Mouse (Mus musculus) ovary, adult 10 weeks (tissue): ENCODE measurements around the gene Prom2. TPM values are rescaled to one million over a fixed set of nuclear protein-coding genes. Genes with fewer than 3 reads are reported as not detected.

ENCODE experiments used
- polyA plus RNA-seq: library from polyadenylated mRNA; stranded (reverse); fragments of 350-450 nt; fragmentation: Illumina TruSeq; extraction: RNeasy Lipid Tissue Mini Kit (QIAGEN cat#74804); gene quantifications from one replicate; pipeline ENCODE4 v1.2.3, GENCODE M21; 2014

Prom2 gene
- 0.14 TPM for polyA plus RNA-seq

GRCm38 (mm10) chr2:127541185-127541584, at the start of gene Prom2:
Gene Prom2 (minus strand): TSS chr2:127541467.

GRCm38 (mm10) chr2:127586694-127587513, 45.6 kb upstream of the Prom2 start, which contains the start of the genes Zfp661 and Mrps5:
Gene Zfp661 (minus strand): TSS chr2:127587094.
Gene Mrps5 (plus strand): TSS chr2:127587222.

DNA sequence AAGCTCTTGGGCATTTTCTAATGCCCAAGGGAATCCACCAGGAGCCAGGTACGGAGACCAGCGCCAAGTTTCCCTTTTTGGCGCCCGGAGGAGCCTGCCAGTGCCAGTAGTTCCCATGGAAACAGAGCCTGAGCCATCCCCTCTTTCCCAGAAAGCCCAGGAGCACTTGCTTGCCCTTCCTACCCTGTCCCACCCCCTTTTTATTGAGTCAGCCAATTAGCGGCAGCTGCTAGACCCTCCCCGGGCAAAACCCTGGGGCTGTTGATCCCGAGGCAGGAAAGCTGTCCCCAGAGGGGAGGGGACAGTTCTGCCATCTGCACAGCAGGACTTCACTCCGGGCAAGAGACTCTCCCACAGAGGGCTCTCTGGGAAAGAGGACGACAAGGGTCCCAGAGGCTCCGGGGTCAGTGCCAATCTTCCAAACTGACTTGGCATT, 19.2 kb downstream of the Prom2 start, which contains the start of gene Kcnip3:
Gene Kcnip3, minus strand, starts transcription at position 89 of the 436 bp plus-strand sequence.

Other genes with a start within 250 kb of the Prom2 start
- not detected for gene Dusp2, start 205.3 kb downstream of the Prom2 start, polyA plus RNA-seq
- gene Astl, start 202.8 kb downstream of the Prom2 start, polyA plus RNA-seq: 0.88 TPM
- not detected for gene Adra2b, start 178.3 kb downstream of the Prom2 start, polyA plus RNA-seq
- not detected for gene Gpat2, start 116.3 kb downstream of the Prom2 start, polyA plus RNA-seq
- gene Fahd2a, start 96.9 kb downstream of the Prom2 start, polyA plus RNA-seq: 5.8 TPM
- 8.0 TPM for gene Kcnip3, start 19.4 kb downstream of the Prom2 start, polyA plus RNA-seq
- gene Zfp661, start 45.6 kb upstream of the Prom2 start, polyA plus RNA-seq: 6.9 TPM
- gene Mrps5, start 45.8 kb upstream of the Prom2 start, polyA plus RNA-seq: 17.5 TPM
- 17.5 TPM for gene Mal, start 115.2 kb upstream of the Prom2 start, polyA plus RNA-seq
- gene Mall, start 188.5 kb upstream of the Prom2 start, polyA plus RNA-seq: 0.97 TPM
- 14.5 TPM for gene Nphp1, start 247.4 kb upstream of the Prom2 start, polyA plus RNA-seq